Mouse (Mus musculus) cerebellum, adult 9-10 months (tissue): ENCODE data around the gene Gpr87.

ENCODE experiments used
- DNase-seq: peaks from one replicate; pipeline ENCODE4 v3.0.0; 2022

The Gpr87 gene

GRCm38 (mm10) chr3:59135911-59136653 is 58.8 kb downstream of the Gpr87 start:
- no peak for DNase-seq

- DNase-seq: no peak
These were observed 61.7 kb downstream of the Gpr87 start for GRCm38 (mm10) chr3:59133189-59133588.

GRCm38 (mm10) chr3:59131966-59132365 is 62.9 kb downstream of the Gpr87 start:
- no peak for DNase-seq

GRCm38 (mm10) chr3:59131081-59131480 is 63.8 kb downstream of the Gpr87 start:
- no peak for DNase-seq

GRCm38 (mm10) chr3:59130431-59130830 is 64.5 kb downstream of the Gpr87 start:
- no peak for DNase-seq

GRCm38 (mm10) chr3:59129547-59129946 is 65.4 kb downstream of the Gpr87 start:
- no peak for DNase-seq
